Mouse (Mus musculus) liver, embryonic 11.5 days (tissue): ENCODE results near the gene Ptms. TPM values are rescaled to one million over a fixed set of nuclear protein-coding genes. Genes with fewer than 3 reads are reported as not detected.

Experiments used
- ATAC-seq: fragments of 200-750 bp; cut with Nextera tagmentation; replicated peaks from 2 replicates; pipeline ENCODE4 v1.8.0; 2017; ENCODE audit warnings: moderate number of reproducible peaks, mild to moderate bottlenecking, moderate TSS enrichment, moderate library complexity; ENCODE audit not compliant: low FRiP score
- DNase-seq: peaks from one replicate; pipeline ENCODE4 v3.0.0-alpha.2; 2017; ENCODE audit warnings: low spot score
- H3K27ac ChIP-seq: fragments of 300-500 bp; sonication (generic); 2 replicates; pipeline ENCODE4 v1.5.1; 2014; ENCODE audit warnings: mild to moderate bottlenecking, low read depth, low read length, control low read depth
- H3K27me3 ChIP-seq: fragments of 300-500 bp; sonication (generic); replicated peaks from 2 replicates; pipeline ENCODE4 v1.6.1; 2014; ENCODE audit warnings: low read length, mixed read lengths; ENCODE audit not compliant: control insufficient read depth, insufficient read depth
- H3K36me3 ChIP-seq: fragments of 300-500 bp; sonication (generic); 2 replicates; pipeline ENCODE4 v1.6.1; 2014; ENCODE audit warnings: mild to moderate bottlenecking, low read length, moderate library complexity, mixed read lengths; ENCODE audit not compliant: control insufficient read depth, insufficient read depth
- H3K4me1 ChIP-seq: fragments of 300-500 bp; sonication (generic); replicated peaks from 2 replicates; pipeline ENCODE4 v1.6.1; 2014; ENCODE audit warnings: low read length, mixed read lengths; ENCODE audit not compliant: control insufficient read depth, insufficient read depth
- H3K4me2 ChIP-seq: fragments of 300-500 bp; sonication (generic); 2 replicates; pipeline ENCODE4 v1.6.1; 2014; ENCODE audit warnings: mild to moderate bottlenecking, control low read depth, moderate library complexity
- H3K4me3 ChIP-seq: fragments of 300-500 bp; sonication (generic); 2 replicates; pipeline ENCODE4 v1.5.1; 2014; ENCODE audit warnings: low read depth, low read length, control low read depth
- H3K9ac ChIP-seq: fragments of 300-500 bp; sonication (generic); 2 replicates; pipeline ENCODE4 v1.6.1; 2014; ENCODE audit warnings: low read depth, low read length, control low read depth
- H3K9me3 ChIP-seq: fragments of 300-500 bp; sonication (generic); 2 replicates; pipeline ENCODE4 v1.6.1; 2016; ENCODE audit warnings: low read length, inconsistent platforms, mixed read lengths; ENCODE audit not compliant: control insufficient read depth
- WGBS: fragments of 180-500 bp; shearing (Covaris S2); extraction: QIAGEN DNeasy Blood & Tissue Kit; methylation state at CpG from one replicate; pipeline ENCODE4 v1.1.7; 2014; 5-methylcytosine and 5-hydroxymethylcytosine counted together
- polyA plus RNA-seq: library from polyadenylated mRNA; unstranded; fragments of >200 nt; fragmentation: Nextera tagmentation; extraction: Ambion mirVana; gene quantifications from 2 replicates; pipeline ENCODE4 v1.2.1, GENCODE M21; 2014

Gene Ptms
- polyA plus RNA-seq, 1 experiment from 2014 or later: 80.6 TPM

DNA sequence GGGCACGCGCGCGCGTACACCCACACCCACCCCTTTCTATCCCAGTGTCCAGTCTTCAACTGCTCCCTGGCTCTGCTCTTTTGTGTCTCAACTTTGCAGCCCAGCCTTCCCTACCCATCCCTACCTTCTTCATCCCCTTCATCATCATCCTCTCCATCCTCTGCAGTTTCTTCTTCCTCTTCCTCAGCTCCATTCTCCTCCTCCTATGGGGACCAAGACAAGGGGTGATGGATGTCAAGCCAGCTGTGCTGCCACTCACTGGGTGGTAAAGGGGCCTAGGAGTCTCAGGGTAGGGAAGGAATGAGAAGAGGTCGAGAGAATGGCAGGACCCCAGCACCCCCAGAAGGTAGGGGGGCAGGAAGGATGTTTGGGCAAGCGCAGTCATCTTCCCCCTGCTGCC lies 5.4 kb downstream of the Ptms start:
- H3K4me2 ChIP-seq: no peak overlapping the region
- H3K4me3 ChIP-seq: no peak overlapping the region
- H3K4me1 ChIP-seq: peaks cover 24% of the 10 kb centered on the region
- peaks cover 2% of the 10 kb centered on the region; the same call in 1 of the 2 replicates for H3K36me3 ChIP-seq
- no peak for ATAC-seq
- no peak for DNase-seq
- H3K27ac ChIP-seq: no peak overlapping the region
- WGBS: 79% methylated on average over 7 of the region's 7 CpGs
- H3K9ac ChIP-seq: no peak overlapping the region
- H3K27me3 ChIP-seq: peaks cover 60% of the 10 kb centered on the region
- H3K9me3 ChIP-seq: no peaks in the 10 kb centered on the region

DNA sequence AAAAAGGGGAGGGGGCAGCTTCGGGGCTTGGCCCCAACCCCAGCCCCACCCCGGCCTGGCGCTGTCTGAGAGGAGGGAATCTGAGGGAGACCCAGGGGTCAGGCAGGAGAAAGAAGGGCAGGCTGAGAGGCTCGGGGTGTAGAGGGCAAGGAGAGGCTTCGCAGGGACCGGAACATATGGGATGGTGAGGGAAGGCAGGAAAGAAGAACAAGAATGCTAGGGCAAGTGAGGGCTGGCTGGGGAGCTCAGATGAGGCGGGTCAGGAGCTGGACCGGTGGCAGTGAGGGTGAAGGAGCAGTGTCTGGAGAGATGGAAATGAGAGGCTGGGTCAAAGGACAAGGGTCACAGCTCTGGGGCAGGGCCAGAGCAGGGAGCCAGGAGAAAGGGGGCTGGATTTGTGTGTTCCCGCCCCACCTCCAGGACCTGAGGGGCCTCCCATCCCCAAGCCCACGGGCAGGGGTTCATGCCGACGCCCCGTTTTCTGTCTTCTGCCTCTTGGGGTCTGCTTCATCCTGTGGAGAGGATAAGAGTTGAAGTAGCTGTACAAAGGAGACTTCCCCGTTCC lies 6.1 kb downstream of the Ptms start:
- Histone ChIP-seq H3K4me1 (peaks cover 20% of the 10 kb centered on the region), H3K36me3 (peaks cover 2% of the 10 kb centered on the region; the same call in 1 of the 2 replicates), H3K4me2 (no peak overlapping the region), H3K9me3 (no peaks in the 10 kb centered on the region), H3K27ac (no peak overlapping the region), H3K27me3 (peaks cover 61% of the 10 kb centered on the region), H3K4me3 (no peak overlapping the region), H3K9ac (no peak overlapping the region)
- ATAC-seq: no peak
- WGBS: 73% methylated on average over 14 of the region's 14 CpGs
- DNase-seq: no peak

DNA sequence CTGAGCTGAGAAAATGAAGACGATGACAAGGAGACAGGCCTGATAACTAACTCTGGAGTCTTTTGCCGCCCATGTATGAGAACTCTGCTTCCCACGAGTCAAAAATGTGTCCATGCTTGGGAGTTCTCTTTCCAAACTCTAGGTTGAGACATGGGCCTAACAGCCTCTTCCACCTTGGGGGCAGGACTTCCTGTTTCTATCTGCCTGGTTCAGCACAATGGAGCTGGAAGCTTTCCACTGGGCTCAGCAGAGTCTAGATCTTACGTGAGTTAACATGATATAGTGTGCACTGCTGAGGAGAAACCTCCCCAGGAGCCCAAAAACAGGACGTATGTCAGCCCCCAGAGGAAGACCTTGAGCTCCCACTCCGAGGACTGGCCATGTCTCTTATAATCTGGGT lies 6.7 kb downstream of the Ptms start:
- peaks cover 20% of the 10 kb centered on the region for H3K4me1 ChIP-seq
- DNase-seq: no peak
- 47% methylated on average over 6 of the region's 6 CpGs for WGBS

DNA sequence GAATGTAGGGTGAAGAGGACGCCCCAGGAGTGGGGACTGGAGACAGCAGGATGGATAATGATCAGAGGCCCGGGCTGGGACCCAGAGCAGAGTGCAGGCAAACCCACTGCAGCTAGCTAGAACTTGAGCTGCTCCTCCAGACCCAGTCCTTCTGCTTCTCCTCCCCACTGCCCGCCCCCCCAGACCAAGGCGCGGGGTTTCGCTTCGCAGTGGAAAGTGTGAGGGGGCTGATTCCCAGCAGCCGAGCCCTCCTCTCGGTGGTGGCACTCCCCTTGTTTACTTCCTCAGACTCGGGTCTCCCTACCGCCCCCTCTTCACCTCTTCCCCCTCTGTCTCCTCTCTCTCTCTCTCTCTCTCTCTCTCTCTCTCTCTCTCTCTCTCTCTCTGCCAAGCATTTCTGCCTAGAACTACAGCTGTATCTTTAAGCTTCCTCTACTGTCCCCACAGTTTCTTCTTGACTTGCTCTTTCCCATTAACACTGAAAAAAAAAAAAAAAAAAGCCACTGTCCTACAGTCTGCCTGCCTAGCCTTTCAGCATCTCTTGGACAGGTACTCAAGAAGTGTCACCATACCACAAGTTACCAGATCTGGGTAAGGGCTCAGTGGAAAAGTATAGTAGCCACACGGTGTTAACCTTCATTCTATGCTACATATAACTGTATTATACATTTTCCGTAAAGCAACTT lies 8.2 kb downstream of the Ptms start, which contains the start of gene Lag3:
Gene Lag3, minus strand, starts transcription at position 173 of the 686 bp plus-strand sequence.
- H3K9ac ChIP-seq: no peak within 1 kb of the TSS
- DNase-seq: no peak
- peaks cover 62% of the 10 kb centered on the region for H3K27me3 ChIP-seq
- peak within 1 kb of the TSS; percentile 20; the same call in 1 of the 2 replicates for H3K4me2 ChIP-seq
- ATAC-seq: no peak
- 25% methylated on average over 13 of the region's 13 CpGs for WGBS
- H3K4me1 ChIP-seq: peaks cover 20% of the 10 kb centered on the region
- no peaks in the 10 kb centered on the region for H3K9me3 ChIP-seq
- H3K27ac ChIP-seq: no peak within 1 kb of the TSS
- no peak within 1 kb of the TSS for H3K4me3 ChIP-seq
- peaks cover 2% of the 10 kb centered on the region; the same call in 1 of the 2 replicates for H3K36me3 ChIP-seq

More for the DNA sequence above, 6.7 kb downstream of the Ptms start:
- no peaks in the 10 kb centered on the region for H3K9me3 ChIP-seq
- H3K4me3 ChIP-seq: no peak overlapping the region
- H3K27ac ChIP-seq: no peak overlapping the region
- ATAC-seq: no peak
- H3K9ac ChIP-seq: no peak overlapping the region
- peaks cover 62% of the 10 kb centered on the region for H3K27me3 ChIP-seq
- no peak overlapping the region for H3K4me2 ChIP-seq
- H3K36me3 ChIP-seq: peaks cover 2% of the 10 kb centered on the region; the same call in 1 of the 2 replicates

DNA sequence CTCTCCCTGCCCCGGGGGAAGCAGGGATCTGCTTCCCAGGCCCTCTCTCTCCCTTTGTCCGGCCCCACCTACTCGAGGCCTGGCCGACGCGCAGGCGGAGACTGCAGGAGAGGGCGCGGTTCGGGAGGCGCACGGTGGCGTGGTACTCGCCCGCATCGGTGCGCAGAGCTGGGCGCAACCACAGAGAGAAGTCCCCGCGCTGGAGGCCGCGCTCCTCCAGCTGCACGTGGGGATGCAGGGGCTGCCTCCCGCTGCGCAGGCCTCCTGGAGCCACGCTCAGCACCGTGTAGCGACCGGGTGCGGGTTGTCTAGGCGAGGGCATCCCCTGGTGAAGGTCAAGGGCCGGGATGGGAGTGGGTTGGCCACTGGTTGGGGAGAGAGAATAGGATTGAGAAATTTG lies 9.9 kb downstream of the Ptms start:
- Histone ChIP-seq H3K27ac (no peak overlapping the region), H3K4me1 (peaks cover 12% of the 10 kb centered on the region), H3K9me3 (no peaks in the 10 kb centered on the region), H3K36me3 (peaks cover 2% of the 10 kb centered on the region; the same call in 1 of the 2 replicates), H3K27me3 (peaks cover 45% of the 10 kb centered on the region), H3K4me3 (0 out of 2 replicates have a peak overlapping the region, but pooled peaks have one; percentile 22), H3K4me2 (peak overlapping the region; percentile 54), H3K9ac (no peak overlapping the region)
- DNase-seq (no peak), ATAC-seq (no peak)
- WGBS: 6% methylated on average over 32 of the region's 32 CpGs

DNA sequence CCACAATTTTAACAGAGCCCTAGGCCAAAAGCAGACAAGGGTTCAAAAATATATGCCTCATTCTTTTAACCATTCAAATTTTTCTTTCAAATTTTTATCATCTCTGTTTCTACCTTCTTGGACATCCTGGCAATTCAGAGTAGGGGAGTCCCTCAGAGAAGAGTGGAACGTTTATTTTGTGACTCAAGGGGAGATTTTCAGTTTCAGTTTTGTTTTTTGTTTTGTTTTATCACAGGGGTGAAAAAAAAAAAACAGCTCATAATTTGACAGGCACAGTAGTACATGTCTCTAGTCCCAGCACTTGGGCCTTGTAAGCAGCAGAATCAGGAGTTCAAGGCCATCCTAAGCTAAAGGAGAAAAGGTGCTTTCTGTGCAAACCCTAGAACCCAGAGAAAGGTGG lies 12.1 kb downstream of the Ptms start:
- no peaks in the 10 kb centered on the region for H3K9me3 ChIP-seq
- H3K9ac ChIP-seq: no peak overlapping the region
- no peaks in the 10 kb centered on the region for H3K36me3 ChIP-seq
- ATAC-seq (no peak), DNase-seq (no peak)
- no peak overlapping the region for H3K4me3 ChIP-seq
- WGBS: 72% methylated on average over 1 of the region's 1 CpGs
- H3K4me2 ChIP-seq: no peak overlapping the region
- peaks cover 37% of the 10 kb centered on the region for H3K27me3 ChIP-seq
- H3K27ac ChIP-seq: no peak overlapping the region
- peaks cover 12% of the 10 kb centered on the region; the same call in 1 of the 2 replicates for H3K4me1 ChIP-seq

DNA sequence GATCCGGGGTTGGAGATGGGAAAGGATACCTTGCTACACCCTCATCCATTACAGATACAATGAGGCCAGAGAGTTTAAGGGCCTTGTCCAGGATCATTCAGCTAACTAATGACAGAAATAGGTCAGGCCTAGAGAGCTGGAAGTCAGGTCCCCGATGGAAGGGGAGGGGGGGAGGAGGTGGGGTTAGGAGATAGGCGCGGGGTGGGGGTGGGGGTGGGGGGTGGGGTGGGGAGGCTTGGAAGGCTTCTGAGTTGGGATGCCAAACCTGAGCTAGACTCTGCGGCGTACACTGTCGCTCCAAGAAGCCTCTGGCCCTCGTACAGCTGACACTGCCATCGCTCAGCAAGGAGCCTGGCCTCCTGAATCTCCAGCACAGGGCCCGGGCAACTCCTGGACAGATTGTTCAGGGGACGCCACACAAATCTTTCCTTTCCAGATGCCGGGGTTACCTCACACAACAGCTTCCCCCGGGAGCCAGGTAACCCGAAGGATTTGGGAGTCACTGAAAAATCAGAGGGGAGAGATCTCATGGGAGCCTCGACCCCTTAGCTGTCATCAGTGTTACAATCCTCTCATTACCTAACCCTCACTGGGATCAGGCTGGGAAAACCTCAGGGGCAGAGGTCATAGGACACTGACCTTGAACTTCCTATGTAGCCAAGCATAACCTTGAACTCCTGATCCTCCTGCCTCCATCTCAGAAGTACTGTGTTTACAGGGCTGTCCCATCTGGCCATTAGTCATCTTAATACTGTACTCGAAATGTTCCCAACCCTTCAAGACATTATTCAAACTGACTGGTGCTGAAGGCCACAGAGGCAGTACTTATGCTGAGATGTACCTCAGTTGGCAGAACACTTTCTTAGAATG lies 14.7 kb downstream of the Ptms start:
- Histone ChIP-seq H3K9me3 (no peaks in the 10 kb centered on the region), H3K36me3 (no peaks in the 10 kb centered on the region), H3K4me2 (peak overlapping the region; percentile 98), H3K4me1 (peaks cover 10% of the 10 kb centered on the region; the same call in 1 of the 2 replicates), H3K27me3 (peaks cover 21% of the 10 kb centered on the region), H3K9ac (peak overlapping the region; percentile 78; the same call in 1 of the 2 replicates), H3K27ac (peak overlapping the region; percentile 86; the same call in 1 of the 2 replicates), H3K4me3 (no peak overlapping the region)
- 53% methylated on average over 13 of the region's 16 CpGs for WGBS
- ATAC-seq (no peak), DNase-seq (no peak)

DNA sequence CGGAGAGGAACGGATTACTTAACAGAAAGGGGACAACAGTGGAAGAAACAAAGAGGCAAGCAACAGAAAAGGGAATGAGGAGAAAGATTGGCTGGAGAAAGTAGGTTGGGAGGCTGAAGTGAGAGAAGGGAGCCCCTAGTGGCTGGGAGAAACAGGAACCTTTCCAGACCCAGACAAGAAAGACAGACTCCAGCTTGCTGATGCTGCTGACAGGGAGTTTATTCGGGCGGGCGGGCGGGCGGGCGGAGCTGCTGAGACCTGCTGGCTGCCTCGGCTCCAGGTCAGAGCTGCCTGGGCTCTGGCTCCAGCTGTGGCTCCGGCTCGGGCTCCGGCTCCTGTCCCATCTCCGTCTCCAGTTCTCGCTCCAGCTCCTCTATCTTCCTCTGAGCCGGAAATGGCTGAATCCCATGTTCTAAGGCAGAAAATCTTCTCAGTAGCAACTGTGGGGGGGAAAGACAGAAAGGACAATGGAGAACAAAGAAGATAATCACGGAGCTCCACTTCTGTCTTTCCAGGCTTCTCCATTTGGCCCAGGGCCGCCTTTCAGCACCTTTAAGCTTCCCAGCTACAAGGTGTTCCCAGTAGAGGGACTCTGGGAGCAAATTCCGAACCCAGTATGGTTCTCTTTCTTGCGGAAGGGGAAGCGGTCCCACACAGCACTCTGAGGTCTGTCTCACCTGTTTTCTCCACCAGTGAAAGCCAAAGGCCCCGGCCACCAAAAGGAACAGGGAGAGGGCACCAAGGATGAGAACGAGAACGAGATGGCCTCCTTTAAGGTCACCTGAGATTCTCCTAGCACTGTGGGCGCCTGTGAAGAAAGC lies 15.5 kb downstream of the Ptms start:
- peak; percentile 62 for ATAC-seq
- peak overlapping the region; percentile 70 for H3K4me3 ChIP-seq
- WGBS: 17% methylated on average over 24 of the region's 24 CpGs

More for the DNA sequence above, 15.5 kb downstream of the Ptms start:
- H3K9ac ChIP-seq: peak overlapping the region; percentile 78
- peaks cover 5% of the 10 kb centered on the region; the same call in 1 of the 2 replicates for H3K4me1 ChIP-seq
- peak overlapping the region; percentile 98 for H3K4me2 ChIP-seq
- H3K27ac ChIP-seq: peak overlapping the region; percentile 86
- no peaks in the 10 kb centered on the region for H3K9me3 ChIP-seq
- DNase-seq: no peak
- peaks cover 12% of the 10 kb centered on the region for H3K27me3 ChIP-seq
- no peaks in the 10 kb centered on the region for H3K36me3 ChIP-seq
